Mouse (Mus musculus): ENCODE measurements around the gene Tefm.

- TF ChIP-seq CTCF (conservative IDR thresholded peaks at IDR 0.05 in 1 of 2, IDR thresholded peaks at IDR 0.05 in 1 of 2; ENCODE audit: low read depth in 2 of 2, low read length in 2 of 2) (no peak), EP300 (IDR thresholded peaks at IDR 0.05; ENCODE audit: low read length) (no peak), POLR2AphosphoS2 (IDR thresholded peaks at IDR 0.05; ENCODE audit: low read depth, low read length) (no peak), POLR2A (IDR thresholded peaks at IDR 0.05; ENCODE audit: low read depth, low read length) (no peak), TCF12 (IDR thresholded peaks at IDR 0.05; ENCODE audit: low read depth, low read length) (no peak), ZC3H11A (IDR thresholded peaks at IDR 0.05; ENCODE audit: low read depth, low read length) (no peak), TBP (conservative IDR thresholded peaks at IDR 0.05; ENCODE audit: low read depth, low read length) (no peak), RCOR1 (conservative IDR thresholded peaks at IDR 0.05; ENCODE audit: low read depth, low read length) (no peak), ELF1 (IDR thresholded peaks at IDR 0.05; ENCODE audit: low read depth, low read length) (no peak), SMC3 (IDR thresholded peaks at IDR 0.05; ENCODE audit: low read depth, low read length) (no peak), USF1 (IDR thresholded peaks at IDR 0.05; ENCODE audit: low read depth, low read length) (no peak), BHLHE40 (IDR thresholded peaks at IDR 0.05; ENCODE audit: low read depth, low read length) (no peak), MAX (IDR thresholded peaks at IDR 0.05; ENCODE audit: low read length) (no peak), USF2 (conservative IDR thresholded peaks at IDR 0.05; ENCODE audit: low read depth, low read length) (no peak)
Measured at GRCm38 (mm10) chr11:80152376-80152775, 10.4 kb upstream of the Tefm start.

Data from CH12.LX (cell line).